Mouse (Mus musculus) spleen, postnatal 4 days (tissue): ENCODE measurements around the gene Capns2.

Experiments
- DNase-seq, 2 experiments: peaks; one replicate each; pipeline ENCODE4 v3.0.0; 2022; ENCODE audit warnings: low spot score in 2 of 2

Gene Capns2

GRCm38 (mm10) chr8:92903488-92904135 lies 2.4 kb downstream of the Capns2 start:
- no peak for DNase-seq

GRCm38 (mm10) chr8:92906553-92906952 lies 5.3 kb downstream of the Capns2 start:
- no peak for DNase-seq

GRCm38 (mm10) chr8:92908448-92908847 lies 7.2 kb downstream of the Capns2 start:
- no peak for DNase-seq

- DNase-seq, result no peak
These were observed 10.3 kb downstream of the Capns2 start for GRCm38 (mm10) chr8:92911477-92911876.

GRCm38 (mm10) chr8:92913396-92913795 lies 12.2 kb downstream of the Capns2 start:
- DNase-seq, result no peak

- DNase-seq, result no peak
These were observed 14.9 kb downstream of the Capns2 start for GRCm38 (mm10) chr8:92916082-92916481.

- no peak for DNase-seq
These were observed 20.6 kb downstream of the Capns2 start for GRCm38 (mm10) chr8:92921768-92922167.

- DNase-seq, result no peak
These were observed 27.8 kb downstream of the Capns2 start for GRCm38 (mm10) chr8:92928986-92929385.

- no peak for DNase-seq
These were observed 36.8 kb downstream of the Capns2 start for GRCm38 (mm10) chr8:92938056-92938455.

- no peak for DNase-seq
These were observed 47.9 kb downstream of the Capns2 start for GRCm38 (mm10) chr8:92949071-92949470.

GRCm38 (mm10) chr8:92950639-92951371 lies 49.6 kb downstream of the Capns2 start:
- no peak for DNase-seq
